Comparison of ENCODE assay signal across 7 mouse cellular contexts in the genomic region with DNA sequence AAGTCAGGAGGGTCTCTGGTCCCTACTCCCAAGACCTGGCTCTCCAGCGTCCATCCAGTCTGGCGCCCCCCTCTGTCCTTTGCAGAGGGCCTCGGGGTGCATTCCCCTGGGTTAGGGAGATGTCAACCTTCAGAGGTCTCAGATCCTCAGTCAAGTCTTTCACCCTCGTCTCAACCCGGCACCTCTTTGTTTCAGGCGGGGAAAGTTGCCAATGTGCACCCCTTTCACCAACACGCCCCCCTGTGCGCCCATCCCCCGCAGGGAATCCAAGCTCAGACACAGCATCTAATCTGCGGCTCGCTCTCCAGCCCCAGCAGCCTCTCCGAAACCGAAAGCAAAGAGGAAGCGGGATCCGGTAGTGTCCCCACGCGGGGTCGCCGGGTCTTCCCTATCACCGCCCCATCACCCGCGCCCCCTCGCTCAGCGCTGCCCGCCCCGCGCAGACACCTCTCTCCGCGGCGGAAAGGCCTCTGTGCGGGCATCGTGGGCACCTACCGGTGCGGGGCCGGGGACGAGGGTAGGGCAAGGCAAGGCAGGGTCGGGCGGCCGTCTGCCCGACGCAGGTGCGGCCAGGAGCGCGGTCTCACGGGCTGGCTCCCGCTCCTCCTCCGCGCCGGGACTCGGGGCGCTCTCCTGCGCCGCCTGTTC. TPM values are rescaled to one million over a fixed set of nuclear protein-coding genes. Genes with fewer than 3 reads are reported as not detected.
DNase-seq lines count a peak whose midpoint lies in the region; ATAC-seq and TF ChIP-seq lines count a peak whose summit lies in the region.

No protein-coding gene starts in this region.

- peak; percentile 66 for DNase-seq in T-cell, adult 2 months (ENCODE audit: low spot score)
- peak; percentile 75 to 80 for DNase-seq in cerebellum, postnatal 14 days
- peak; percentile 60 for DNase-seq in gastrocnemius, adult 2 months
- DNase-seq in left cerebral cortex, postnatal 25 days (ENCODE audit: low spot score in 2 of 2): peak; percentile 45 to 56
- DNase-seq in right cerebral cortex, postnatal 36 days (ENCODE audit: low spot score in 2 of 2): peak; percentile 16 to 18

- TF ChIP-seq CTCF in gastrocnemius, adult 2 months (IDR thresholded peaks at IDR 0.05): peak; percentile 61

- H3K4me3 ChIP-seq in gastrocnemius, adult 2 months: peak overlapping the region; percentile 84
- H3K4me3 ChIP-seq in hindbrain, embryonic 16.5 days (ENCODE audit: low read length): peak overlapping the region; percentile 97

- no peaks in the 10 kb centered on the region for H3K36me3 ChIP-seq in hindbrain, embryonic 16.5 days (ENCODE audit: control insufficient read depth, insufficient read depth, low read length)

- H3K27ac ChIP-seq in gastrocnemius, adult 2 months: peak overlapping the region; percentile 83
- peak overlapping the region; percentile 87 for H3K27ac ChIP-seq in hindbrain, embryonic 16.5 days (ENCODE audit: low read depth, low read length)

- H3K9ac ChIP-seq in hindbrain, embryonic 16.5 days (ENCODE audit: low read depth, low read length): peak overlapping the region; percentile 99

- no peaks in the 10 kb centered on the region for H3K9me3 ChIP-seq in hindbrain, embryonic 16.5 days (ENCODE audit: control insufficient read depth, low read length)

- peak overlapping the region; percentile 95 for H3K4me2 ChIP-seq in hindbrain, embryonic 16.5 days (ENCODE audit: low read length)

- intact Hi-C loops in gastrocnemius, adult 2 months (cut with DNase I): loop anchor here (5.0 kb wide), 1 partner anchor 89 kb away; no protein-coding TSS in a partner anchor
- intact Hi-C loops in left cerebral cortex, postnatal 25 days (cut with DNase I): loop anchor here (1.0 kb wide), 1 partner anchor 88 kb away; no protein-coding TSS in a partner anchor

- H3K4me1 ChIP-seq in hindbrain, embryonic 16.5 days (ENCODE audit: control insufficient read depth, insufficient read depth, low read depth, low read length): peaks cover 10% of the 10 kb centered on the region

- H3K27me3 ChIP-seq in hindbrain, embryonic 16.5 days (replicated peaks; ENCODE audit: control insufficient read depth, insufficient read depth, low read length): no peaks in the 10 kb centered on the region

- under 1% methylated on average over 34 of the region's 53 CpGs for WGBS in hindbrain, embryonic 16.5 days

- ATAC-seq in hindbrain, embryonic 16.5 days: peak; percentile 82
- ATAC-seq in megakaryocyte progenitor cell, adult 5-6 weeks (replicated peaks; ENCODE audit: poor library complexity): peak; percentile 67

RNA-seq across cellular contexts. Expression of a gene that starts 0.8 kb away (rescaled TPM):
- 1 to 10 TPM; 4.6 to 8.6 TPM for total RNA-seq in gastrocnemius, adult 2 months (2021)
- polyA plus RNA-seq in hindbrain, embryonic 16.5 days (2015; fragmentation: Nextera tagmentation; extraction: Ambion mirVana): 71.2 and 73.3 TPM in 2 replicates
- total RNA-seq in left cerebral cortex, postnatal 25 days (2021): 10 to 100 TPM; 37.8 to 39.4 TPM
- 73.3 and 75.4 TPM in 2 replicates for total RNA-seq in megakaryocyte progenitor cell, adult 5-6 weeks (2015)
- 84.1 and 102 TPM in 2 replicates for total RNA-seq in megakaryocyte progenitor cell, adult 5-6 weeks (2017)

RNA-seq across cellular contexts. Expression of a gene that starts 22.4 kb away (rescaled TPM):
- total RNA-seq in gastrocnemius, adult 2 months (2021): 1 to 10 TPM; 1.1 to 1.3 TPM
- 1.5 and 2.3 TPM in 2 replicates for polyA plus RNA-seq in hindbrain, embryonic 16.5 days (2015; fragmentation: Nextera tagmentation; extraction: Ambion mirVana)
- total RNA-seq in left cerebral cortex, postnatal 25 days (2021): 10 to 100 TPM in 1 of 2 experiments, 1 to 10 TPM in 1; 9.3 to 12.5 TPM
- 0.22 and 0.25 TPM in 2 replicates for total RNA-seq in megakaryocyte progenitor cell, adult 5-6 weeks (2015)
- total RNA-seq in megakaryocyte progenitor cell, adult 5-6 weeks (2017): 0.24 and 0.25 TPM in 2 replicates

Comparison
In these comparisons a context has a peak if more than half of its experiments do, and no peak if none do; other contexts are left out.
1. Peak in every context shown above with its lines: DNase-seq, ATAC-seq, H3K4me3 ChIP-seq and H3K27ac ChIP-seq.
2. DNase-seq: peak in every context shown above with its lines; median percentile 78 in cerebellum, postnatal 14 days; 66 in T-cell, adult 2 months; 60 in gastrocnemius, adult 2 months; 50 in left cerebral cortex, postnatal 25 days; 17 in right cerebral cortex, postnatal 36 days.
3. RNA of a gene that starts 0.8 kb away (total RNA-seq): 73.3 to 102 TPM in megakaryocyte progenitor cell, adult 5-6 weeks and 37.8 to 39.4 TPM in left cerebral cortex, postnatal 25 days; 4.6 to 8.6 TPM in gastrocnemius, adult 2 months; every median in the first group is over 4 times any median in the second.
4. RNA of a gene that starts 22.4 kb away (total RNA-seq): 9.3 to 12.5 TPM in left cerebral cortex, postnatal 25 days; 1.1 to 1.3 TPM in gastrocnemius, adult 2 months and 0.22 to 0.25 TPM in megakaryocyte progenitor cell, adult 5-6 weeks; every median in the first group is over 4 times any median in the second.